Mouse (Mus musculus) effector memory CD4-positive, alpha-beta T cell, adult 7 months (primary cell): ENCODE results near the gene Serp1. TPM values are rescaled to one million over a fixed set of nuclear protein-coding genes. Genes with fewer than 3 reads are reported as not detected.

Experiments used
- polyA plus RNA-seq: library from polyadenylated mRNA; unstranded; fragments of 100-300 nt; shearing (Covaris generic); gene quantifications from one replicate; pipeline ENCODE4 v1.2.1, GENCODE M21; 2017

Gene Serp1
- 188 TPM for polyA plus RNA-seq

GRCm38 (mm10) chr3:58525652-58526407 is at the start of gene Serp1, which contains the start of gene Eif2a:
Gene Serp1, minus strand, starts transcription at chr3:58525892.
Gene Eif2a, plus strand, starts transcription at chr3:58525821.

Other genes with a start within 250 kb of the Serp1 start
- 79.3 TPM for gene Tsc22d2, start 111.2 kb downstream of the Serp1 start, polyA plus RNA-seq
- gene Eif2a, start 71 bp downstream of the Serp1 start, polyA plus RNA-seq: 25.7 TPM
- 17.8 TPM for gene Selenot, start 50.7 kb upstream of the Serp1 start, polyA plus RNA-seq
- gene Erich6, start 111.3 kb upstream of the Serp1 start, polyA plus RNA-seq: 0.51 TPM
- 76.9 TPM for gene Siah2, start 166.5 kb upstream of the Serp1 start, polyA plus RNA-seq